Mouse (Mus musculus) ES-Bruce4 (cell line): ENCODE measurements around the gene Tex48.

Experiments used
- CTCF ChIP-seq: IDR thresholded peaks from one replicate; pipeline ENCODE4 v1.8.1; 2011; ENCODE audit warnings: low read depth, low read length
- POLR2A ChIP-seq: IDR thresholded peaks from one replicate; pipeline ENCODE4 v1.8.1; 2011; ENCODE audit warnings: low read length; ENCODE audit not compliant: insufficient read depth

- no peak for TF ChIP-seq POLR2A
- no peak for TF ChIP-seq CTCF
Measured at GRCm38 (mm10) chr4:63638603-63639002, 16.4 kb upstream of the Tex48 start.
